Mouse (Mus musculus) neural tube, embryonic 15.5 days (tissue): ENCODE results near the gene Frmd3. TPM values are rescaled to one million over a fixed set of nuclear protein-coding genes. Genes with fewer than 3 reads are reported as not detected.
"Not testable (repeated sequence)": the region's sequence is repeated elsewhere in the genome, so short reads cannot be mapped to it uniquely, and the experiment has no call there.

Experiments used
- ATAC-seq: fragments of 200-750 bp; cut with Nextera tagmentation; 2 replicates; pipeline ENCODE4 v1.8.0; 2017; ENCODE audit warnings: mild to moderate bottlenecking, moderate TSS enrichment, moderate library complexity; ENCODE audit not compliant: low FRiP score
- H3K27ac ChIP-seq: fragments of 300-500 bp; sonication (generic); replicated peaks from 2 replicates; pipeline ENCODE4 v1.5.1; 2015; ENCODE audit warnings: mild to moderate bottlenecking, inconsistent platforms
- H3K27me3 ChIP-seq: fragments of 300-500 bp; sonication (generic); replicated peaks from 2 replicates; pipeline ENCODE4 v1.6.1; 2015; ENCODE audit warnings: inconsistent platforms
- H3K36me3 ChIP-seq: fragments of 300-500 bp; sonication (generic); 2 replicates; pipeline ENCODE4 v1.6.1; 2015; ENCODE audit warnings: inconsistent platforms
- H3K4me1 ChIP-seq: fragments of 300-500 bp; sonication (generic); 2 replicates; pipeline ENCODE4 v1.6.1; 2015; ENCODE audit warnings: inconsistent platforms
- H3K4me2 ChIP-seq: fragments of 300-500 bp; sonication (generic); 2 replicates; pipeline ENCODE4 v1.6.1; 2015; ENCODE audit warnings: inconsistent platforms, mild to moderate bottlenecking, moderate library complexity
- H3K4me3 ChIP-seq: fragments of 300-500 bp; sonication (generic); replicated peaks from 2 replicates; pipeline ENCODE4 v1.5.1; 2015; ENCODE audit warnings: mild to moderate bottlenecking, inconsistent platforms
- H3K9ac ChIP-seq: fragments of 300-500 bp; sonication (generic); replicated peaks from 2 replicates; pipeline ENCODE4 v1.6.1; 2015; ENCODE audit warnings: mild to moderate bottlenecking, inconsistent platforms
- H3K9me3 ChIP-seq: fragments of 300-500 bp; sonication (generic); replicated peaks from 2 replicates; pipeline ENCODE4 v1.6.1; 2016; ENCODE audit warnings: inconsistent platforms
- WGBS: fragments of 180-500 bp; shearing (Covaris S2); methylation state at CpG from one replicate; pipeline ENCODE4 v1.1.7; 2015; ENCODE audit warnings: mixed read lengths; 5-methylcytosine and 5-hydroxymethylcytosine counted together
- polyA plus RNA-seq: library from polyadenylated mRNA; unstranded; fragments of >200 nt; fragmentation: Nextera tagmentation; extraction: Ambion mirVana; gene quantifications from 2 replicates; pipeline ENCODE4 v1.2.1, GENCODE M21; 2015

Frmd3 gene
- polyA plus RNA-seq, 1 experiment from 2014 or later = 43.4 TPM

DNA sequence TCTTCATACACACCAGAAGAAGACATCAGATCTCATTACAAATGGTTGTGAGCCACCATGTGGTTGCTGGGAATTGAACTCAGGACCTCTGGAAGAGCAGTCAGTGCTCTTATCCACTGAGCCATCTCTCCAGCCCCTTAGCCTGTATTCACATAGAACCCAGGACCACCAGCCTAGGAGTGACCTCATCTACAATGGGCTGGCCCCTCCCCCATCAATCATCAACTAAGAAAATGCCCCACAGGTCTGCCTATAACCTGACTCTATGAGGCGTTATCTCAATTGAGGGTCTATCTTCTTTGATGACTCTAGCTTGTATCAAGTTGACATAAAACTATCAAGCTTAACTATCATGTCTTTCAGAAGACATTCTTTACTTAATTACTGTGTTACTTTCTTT is 208.5 kb downstream of the Frmd3 start:
- H3K36me3 ChIP-seq, H3K9ac ChIP-seq, H3K4me2 ChIP-seq, H3K4me1 ChIP-seq, H3K9me3 ChIP-seq, H3K27ac ChIP-seq, ATAC-seq, H3K4me3 ChIP-seq, H3K27me3 ChIP-seq: not testable (repeated sequence)
- 95% methylated on average over 1 of the region's 1 CpGs for WGBS

DNA sequence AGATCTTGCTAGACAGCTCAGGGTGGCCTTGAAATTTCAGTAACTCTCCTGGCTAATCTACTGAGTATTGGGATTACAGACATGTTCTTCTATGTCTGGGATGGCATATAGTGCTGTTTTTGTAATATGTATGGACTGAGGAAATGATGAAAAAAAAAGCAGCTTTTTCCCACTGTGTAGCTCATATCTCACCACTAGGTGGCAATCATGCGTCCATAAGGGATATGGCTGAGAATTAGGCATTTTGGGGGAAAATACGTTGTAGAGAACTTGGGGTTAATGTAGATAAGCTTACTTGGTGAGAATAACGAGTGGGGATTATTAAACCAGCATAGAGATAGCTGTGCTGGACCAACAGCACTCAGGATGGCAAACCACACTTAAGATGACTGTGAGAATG is 209.1 kb downstream of the Frmd3 start:
- no peak overlapping the region for H3K9ac ChIP-seq
- ATAC-seq = no peak
- H3K27ac ChIP-seq = no peak overlapping the region
- H3K4me2 ChIP-seq = no peak overlapping the region
- no peaks in the 10 kb centered on the region for H3K36me3 ChIP-seq
- 39% methylated on average over 3 of the region's 3 CpGs for WGBS
- H3K27me3 ChIP-seq = no peaks in the 10 kb centered on the region
- H3K4me3 ChIP-seq = no peak overlapping the region
- no peaks in the 10 kb centered on the region for H3K4me1 ChIP-seq
- no peaks in the 10 kb centered on the region for H3K9me3 ChIP-seq

DNA sequence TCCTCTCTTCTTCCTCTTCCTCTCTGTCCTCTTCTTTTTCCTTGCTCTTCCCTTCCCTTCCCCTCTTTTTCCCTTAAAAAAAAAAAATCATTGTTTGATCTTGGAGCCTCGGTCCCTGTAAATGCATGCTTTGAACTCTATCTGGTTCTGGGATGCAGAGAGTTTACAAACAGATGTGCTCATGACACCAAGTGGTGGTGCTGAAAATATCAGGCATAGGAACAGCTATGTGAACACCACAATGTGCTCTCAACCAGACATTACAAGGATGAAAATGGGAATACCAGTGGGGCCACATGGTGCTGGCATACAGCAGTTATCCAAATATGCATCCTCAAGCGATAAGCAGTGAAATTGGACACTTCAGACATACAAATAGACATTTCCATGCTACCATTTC is 211.0 kb downstream of the Frmd3 start:
- H3K27me3 ChIP-seq = no peaks in the 10 kb centered on the region
- H3K4me2 ChIP-seq = no peak overlapping the region
- no peaks in the 10 kb centered on the region for H3K9me3 ChIP-seq
- H3K4me3 ChIP-seq = no peak overlapping the region
- H3K9ac ChIP-seq = no peak overlapping the region
- no peak; the same call in 1 of the 2 replicates for ATAC-seq
- WGBS = 77% methylated on average over 2 of the region's 2 CpGs
- no peaks in the 10 kb centered on the region for H3K4me1 ChIP-seq
- no peaks in the 10 kb centered on the region for H3K36me3 ChIP-seq
- H3K27ac ChIP-seq = no peak overlapping the region

DNA sequence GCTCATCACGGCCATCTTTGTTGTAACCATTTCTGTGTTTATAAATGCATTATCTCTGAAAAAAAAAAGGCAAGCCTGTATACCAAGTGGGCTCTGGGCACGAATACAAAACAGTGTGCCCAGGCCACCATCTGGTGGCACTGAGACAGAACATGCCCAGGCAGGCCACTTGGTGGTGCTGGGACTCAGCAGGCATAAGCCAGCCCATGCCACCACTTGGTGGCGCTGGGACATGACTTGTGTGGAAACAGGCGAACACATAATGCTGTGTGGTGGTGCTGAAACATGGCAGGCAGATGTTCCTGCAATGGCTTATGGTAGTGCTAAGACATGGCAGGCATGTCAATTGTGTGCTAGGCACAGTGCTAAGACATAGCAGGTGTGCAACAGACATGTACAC is 217.8 kb downstream of the Frmd3 start:
- Histone ChIP-seq H3K9ac (no peak overlapping the region), H3K36me3 (no peaks in the 10 kb centered on the region), H3K9me3 (no peaks in the 10 kb centered on the region), H3K27me3 (no peaks in the 10 kb centered on the region), H3K4me1 (no peaks in the 10 kb centered on the region), H3K4me3 (no peak overlapping the region), H3K27ac (no peak overlapping the region), H3K4me2 (no peak overlapping the region)
- no peak for ATAC-seq
- 85% methylated on average over 4 of the region's 4 CpGs for WGBS

DNA sequence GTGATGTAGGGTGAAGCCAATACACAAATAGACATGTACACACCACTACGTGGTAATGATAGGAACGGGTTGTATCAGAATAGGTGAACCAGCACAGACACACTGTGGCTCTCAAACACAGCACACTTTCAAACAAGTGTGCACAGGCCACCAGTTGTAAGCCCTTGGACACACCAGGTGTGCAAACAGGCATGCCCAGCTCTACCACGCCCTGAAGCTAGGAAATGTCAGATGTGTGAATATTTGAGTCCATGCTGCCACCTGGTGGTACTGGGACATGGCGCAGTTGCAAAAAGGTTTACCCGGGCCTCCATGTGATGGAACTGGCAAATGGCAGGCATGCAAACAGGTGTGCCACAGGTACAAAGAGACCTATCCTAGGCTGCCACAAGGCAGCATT is 218.2 kb downstream of the Frmd3 start:
- ATAC-seq = no peak
- H3K4me2 ChIP-seq = no peak overlapping the region
- H3K9ac ChIP-seq = no peak overlapping the region
- no peaks in the 10 kb centered on the region for H3K36me3 ChIP-seq
- H3K27ac ChIP-seq = no peak overlapping the region
- 70% methylated on average over 5 of the region's 5 CpGs for WGBS
- H3K4me3 ChIP-seq = no peak overlapping the region
- H3K4me1 ChIP-seq = no peaks in the 10 kb centered on the region
- no peaks in the 10 kb centered on the region for H3K27me3 ChIP-seq
- no peaks in the 10 kb centered on the region for H3K9me3 ChIP-seq

DNA sequence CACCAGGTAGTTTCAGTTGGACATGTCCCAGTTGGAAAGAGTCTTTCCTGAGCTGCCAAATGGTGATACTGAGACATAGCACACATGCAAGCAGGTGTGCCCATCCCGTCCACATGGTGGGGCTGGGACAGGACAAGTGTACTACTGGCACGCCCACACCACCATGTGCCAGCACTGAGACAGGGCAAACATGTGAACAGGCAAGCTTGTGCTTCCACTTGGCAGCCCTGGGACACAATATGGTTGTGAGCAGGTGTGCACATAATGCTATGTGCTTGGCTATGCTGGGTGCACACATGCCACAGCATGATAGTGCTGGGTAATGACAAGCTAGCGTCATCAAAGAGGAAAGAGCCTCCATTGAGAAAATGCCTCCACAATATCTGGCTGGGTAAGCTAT is 220.3 kb downstream of the Frmd3 start:
- Histone ChIP-seq H3K9me3 (no peaks in the 10 kb centered on the region), H3K4me2 (no peak overlapping the region), H3K4me1 (no peaks in the 10 kb centered on the region), H3K27me3 (no peaks in the 10 kb centered on the region), H3K4me3 (no peak overlapping the region), H3K9ac (no peak overlapping the region), H3K27ac (no peak overlapping the region), H3K36me3 (no peaks in the 10 kb centered on the region)
- WGBS = 89% methylated on average over 3 of the region's 3 CpGs
- ATAC-seq = no peak

DNA sequence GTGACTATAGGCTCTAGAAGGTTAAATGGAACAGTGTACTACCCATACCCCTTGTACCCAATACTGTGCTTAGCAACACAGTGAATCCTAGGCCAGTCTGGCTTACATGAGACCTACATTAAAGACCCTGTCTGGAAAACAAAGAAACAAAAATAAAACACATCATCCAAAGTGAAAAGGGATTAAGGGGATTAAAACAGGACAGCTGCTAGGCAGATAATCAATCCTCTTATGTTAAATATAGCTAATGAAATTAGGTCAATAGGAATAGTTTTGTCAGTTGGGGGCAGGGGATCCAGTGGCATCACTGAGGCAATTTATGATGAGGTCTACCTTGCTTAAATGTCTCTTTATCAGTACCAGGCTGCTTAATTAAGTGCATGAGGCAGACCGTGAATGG is 228.9 kb downstream of the Frmd3 start, which contains the start of gene Kdm4c:
Kdm4c (plus strand) TSS at position 322 of the 400 bp plus-strand sequence.
- Histone ChIP-seq H3K9ac (no peak within 1 kb of the TSS), H3K4me1 (no peaks in the 10 kb centered on the region), H3K4me3 (no peak within 1 kb of the TSS), H3K36me3 (no peaks in the 10 kb centered on the region), H3K27ac (no peak within 1 kb of the TSS), H3K9me3 (no peaks in the 10 kb centered on the region), H3K27me3 (no peaks in the 10 kb centered on the region), H3K4me2 (no peak within 1 kb of the TSS)
- 94% methylated on average over 1 of the region's 1 CpGs for WGBS
- no peak for ATAC-seq

Other genes starting within 250 kb of the Frmd3 start
- gene Rasef, start 222.4 kb upstream of the Frmd3 start, polyA plus RNA-seq = 0.51 and 1.1 TPM in 2 replicates
- not detected in 2 replicates for gene Gm11758, start 137.2 kb upstream of the Frmd3 start, polyA plus RNA-seq
- not detected in 2 replicates for gene Gm11757, start 122.3 kb upstream of the Frmd3 start, polyA plus RNA-seq
- gene Gm13871, start 107.5 kb upstream of the Frmd3 start, polyA plus RNA-seq = not detected in 2 replicates
- gene Gm11756, start 92.7 kb upstream of the Frmd3 start, polyA plus RNA-seq = not detected in 2 replicates
- gene 2310002L09Rik, start 62.6 kb upstream of the Frmd3 start, polyA plus RNA-seq = 0.57 and 0.63 TPM in 2 replicates
- 15.8 and 15.9 TPM in 2 replicates for gene Kdm4c, start 229.1 kb downstream of the Frmd3 start, polyA plus RNA-seq